Mouse (Mus musculus): Measurements from ENCODE around the gene Zfp423. TPM values are rescaled to one million over a fixed set of nuclear protein-coding genes. Genes with fewer than 3 reads are reported as not detected.

The Zfp423 gene
- total and polyA plus RNA-seq, 2 experiments from 2014 or later, result 1.9 to 7.9 TPM

- Histone ChIP-seq H3K27ac (ENCODE audit: low read depth) (no peak overlapping the region), H3K9me3 (replicated peaks; ENCODE audit: control insufficient read depth, low read length) (no peaks in the 10 kb centered on the region), H3K9ac (replicated peaks; ENCODE audit: low read depth, low read length) (no peak overlapping the region), H3K4me3 (ENCODE audit: low read depth, low read length) (peak overlapping the region; percentile 27), H3K4me1 (ENCODE audit: control insufficient read depth, insufficient read depth) (peaks cover 20% of the 10 kb centered on the region), H3K27me3 (ENCODE audit: control insufficient read depth, insufficient read depth, low read length) (peaks cover 59% of the 10 kb centered on the region), H3K4me2 (ENCODE audit: low read depth, low read length) (peak overlapping the region; percentile 99), H3K36me3 (replicated peaks; ENCODE audit: control insufficient read depth, insufficient read depth, low read length) (no peaks in the 10 kb centered on the region)
- 11% methylated on average over 26 of the region's 26 CpGs for WGBS
- DNase-seq (ENCODE audit: low spot score), result no peak
- no peak for ATAC-seq (ENCODE audit: insufficient read depth, low read depth)
- TF ChIP-seq CTCF (IDR thresholded peaks at IDR 0.05; ENCODE audit: low read depth), result no peak
- TF ChIP-seq EP300 (IDR thresholded peaks at IDR 0.05; ENCODE audit: low read depth), result no peak
Observed at GRCm38 (mm10) chr8:87962514-87963225, 3.3 kb upstream of the Zfp423 start.

- Histone ChIP-seq H3K4me2 (ENCODE audit: low read depth, low read length) (peak overlapping the region; percentile 99), H3K4me3 (ENCODE audit: low read depth, low read length) (peak overlapping the region; percentile 27), H3K4me1 (ENCODE audit: control insufficient read depth, insufficient read depth) (peaks cover 20% of the 10 kb centered on the region), H3K27me3 (ENCODE audit: control insufficient read depth, insufficient read depth, low read length) (peaks cover 66% of the 10 kb centered on the region), H3K9me3 (replicated peaks; ENCODE audit: control insufficient read depth, low read length) (no peaks in the 10 kb centered on the region), H3K27ac (ENCODE audit: low read depth) (no peak overlapping the region), H3K9ac (replicated peaks; ENCODE audit: low read depth, low read length) (no peak overlapping the region), H3K36me3 (replicated peaks; ENCODE audit: control insufficient read depth, insufficient read depth, low read length) (no peaks in the 10 kb centered on the region)
- no peak for TF ChIP-seq CTCF (IDR thresholded peaks at IDR 0.05; ENCODE audit: low read depth)
- no peak for TF ChIP-seq EP300 (IDR thresholded peaks at IDR 0.05; ENCODE audit: low read depth)
- ATAC-seq (ENCODE audit: insufficient read depth, low read depth) (no peak), DNase-seq (ENCODE audit: low spot score) (no peak)
- under 1% methylated on average over 49 of the region's 50 CpGs for WGBS
Observed at GRCm38 (mm10) chr8:87961680-87962513, 2.5 kb upstream of the Zfp423 start.

GRCm38 (mm10) chr8:87961108-87961507 lies 1.7 kb upstream of the Zfp423 start:
- no peak for DNase-seq (ENCODE audit: low spot score)
- peak overlapping the region; percentile 72 for H3K4me3 ChIP-seq (ENCODE audit: low read depth, low read length)
- peaks cover 20% of the 10 kb centered on the region for H3K4me1 ChIP-seq (ENCODE audit: control insufficient read depth, insufficient read depth)
- H3K4me2 ChIP-seq (ENCODE audit: low read depth, low read length), result peak overlapping the region; percentile 99
- H3K36me3 ChIP-seq (replicated peaks; ENCODE audit: control insufficient read depth, insufficient read depth, low read length), result no peaks in the 10 kb centered on the region
- H3K9ac ChIP-seq (replicated peaks; ENCODE audit: low read depth, low read length), result no peak overlapping the region
- no peaks in the 10 kb centered on the region for H3K9me3 ChIP-seq (replicated peaks; ENCODE audit: control insufficient read depth, low read length)
- ATAC-seq (ENCODE audit: insufficient read depth, low read depth), result no peak
- peaks cover 72% of the 10 kb centered on the region for H3K27me3 ChIP-seq (ENCODE audit: control insufficient read depth, insufficient read depth, low read length)
- 2% methylated on average over 19 of the region's 20 CpGs for WGBS
- no peak overlapping the region for H3K27ac ChIP-seq (ENCODE audit: low read depth)
- TF ChIP-seq EP300 (IDR thresholded peaks at IDR 0.05; ENCODE audit: low read depth) (no peak), CTCF (IDR thresholded peaks at IDR 0.05; ENCODE audit: low read depth) (peak; percentile 49)

DNA sequence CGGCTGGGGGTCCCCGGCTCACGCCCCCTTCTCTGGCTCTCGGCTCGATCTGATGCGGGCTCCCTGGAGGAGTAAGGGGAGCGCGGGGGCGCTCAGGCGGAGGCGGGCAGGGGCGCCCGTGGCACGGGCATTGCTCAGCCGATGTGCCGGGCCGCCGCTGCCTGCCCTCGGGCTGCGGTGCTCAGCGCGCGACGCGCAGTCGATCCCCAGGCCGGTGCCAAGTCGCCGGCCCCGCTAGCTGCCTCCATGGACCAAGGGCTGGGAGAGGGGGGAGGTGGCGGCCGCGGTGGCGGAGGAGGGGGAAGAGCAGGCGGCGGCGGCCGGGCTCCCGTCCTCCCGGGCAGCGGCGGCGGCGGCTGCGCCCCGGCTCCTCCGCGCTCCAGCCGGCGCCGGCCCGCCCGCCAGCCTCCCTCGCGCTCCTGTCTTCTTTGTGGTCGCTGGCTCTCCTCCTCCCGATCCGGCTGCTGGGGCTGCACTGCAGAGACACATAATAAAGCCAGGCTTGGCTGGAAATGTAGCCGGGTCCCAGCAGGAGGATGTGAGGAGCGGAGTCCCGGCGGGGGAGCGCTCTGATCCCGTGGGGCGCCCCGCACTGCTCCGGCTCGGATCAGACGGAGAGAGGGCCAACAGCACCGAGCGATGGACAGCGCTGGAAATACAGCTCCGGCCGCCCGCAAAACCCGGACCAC lies 810 bp upstream of the Zfp423 start:
- no peaks in the 10 kb centered on the region for H3K36me3 ChIP-seq (replicated peaks; ENCODE audit: control insufficient read depth, insufficient read depth, low read length)
- peak overlapping the region; percentile 72 for H3K4me3 ChIP-seq (ENCODE audit: low read depth, low read length)
- peak overlapping the region; percentile 99 for H3K4me2 ChIP-seq (ENCODE audit: low read depth, low read length)
- DNase-seq (ENCODE audit: low spot score) (peak; percentile 66), ATAC-seq (ENCODE audit: insufficient read depth, low read depth) (peak; percentile 72)
- peaks cover 20% of the 10 kb centered on the region for H3K4me1 ChIP-seq (ENCODE audit: control insufficient read depth, insufficient read depth)
- H3K27ac ChIP-seq (ENCODE audit: low read depth), result peak overlapping the region; percentile 47; the same call in 1 of the 2 replicates
- under 1% methylated on average over 46 of the region's 76 CpGs for WGBS
- TF ChIP-seq CTCF (IDR thresholded peaks at IDR 0.05; ENCODE audit: low read depth), result peak; percentile 52
- TF ChIP-seq EP300 (IDR thresholded peaks at IDR 0.05; ENCODE audit: low read depth), result no peak
- no peaks in the 10 kb centered on the region for H3K9me3 ChIP-seq (replicated peaks; ENCODE audit: control insufficient read depth, low read length)
- H3K9ac ChIP-seq (replicated peaks; ENCODE audit: low read depth, low read length), result peak overlapping the region; percentile 85
- peaks cover 78% of the 10 kb centered on the region for H3K27me3 ChIP-seq (ENCODE audit: control insufficient read depth, insufficient read depth, low read length)

All from heart, postnatal 0 days (tissue).